Mouse (Mus musculus): ENCODE data around the gene Macf1.
"Not testable (repeated sequence)": the region's sequence is repeated elsewhere in the genome, so short reads cannot be mapped to it uniquely, and the experiment has no call there.

The Macf1 gene

GRCm38 (mm10) chr4:123535271-123535670, 148.9 kb downstream of the Macf1 start:
- DNase-seq (ENCODE audit: low read depth) = peak; percentile 35

GRCm38 (mm10) chr4:123532001-123532400, 152.2 kb downstream of the Macf1 start:
- no peak for DNase-seq (ENCODE audit: low read depth)

GRCm38 (mm10) chr4:123530976-123531375, 153.2 kb downstream of the Macf1 start:
- DNase-seq (ENCODE audit: low read depth) = no peak

- DNase-seq (ENCODE audit: low read depth) = no peak
These were observed 154.9 kb downstream of the Macf1 start for GRCm38 (mm10) chr4:123529230-123529629.

- no peak for DNase-seq (ENCODE audit: low read depth)
These were observed 156.6 kb downstream of the Macf1 start for GRCm38 (mm10) chr4:123527607-123528010.

GRCm38 (mm10) chr4:123526779-123527280, 157.3 kb downstream of the Macf1 start:
- no peak for DNase-seq (ENCODE audit: low read depth)

GRCm38 (mm10) chr4:123524746-123525145, 159.4 kb downstream of the Macf1 start:
- DNase-seq (ENCODE audit: low read depth) = no peak

GRCm38 (mm10) chr4:123520123-123520522, 164.0 kb downstream of the Macf1 start:
- DNase-seq (ENCODE audit: low read depth) = not testable (repeated sequence)

- no peak for DNase-seq (ENCODE audit: low read depth)
These were observed 168.5 kb downstream of the Macf1 start for GRCm38 (mm10) chr4:123515673-123516072.

- DNase-seq (ENCODE audit: low read depth) = no peak
These were observed 174.0 kb downstream of the Macf1 start for GRCm38 (mm10) chr4:123510201-123510600.

- DNase-seq (ENCODE audit: low read depth) = no peak
These were observed 195.1 kb downstream of the Macf1 start for GRCm38 (mm10) chr4:123489086-123489485.

GRCm38 (mm10) chr4:123479991-123480390, 204.2 kb downstream of the Macf1 start:
- no peak for DNase-seq (ENCODE audit: low read depth)

GRCm38 (mm10) chr4:123478655-123479433, 205.3 kb downstream of the Macf1 start:
- no peak for DNase-seq (ENCODE audit: low read depth)

GRCm38 (mm10) chr4:123465799-123466198, 218.4 kb downstream of the Macf1 start:
- no peak for DNase-seq (ENCODE audit: low read depth)

GRCm38 (mm10) chr4:123460595-123461272, 223.4 kb downstream of the Macf1 start:
- DNase-seq (ENCODE audit: low read depth) = peak; percentile 10

GRCm38 (mm10) chr4:123454871-123455640, 229.1 kb downstream of the Macf1 start:
- no peak for DNase-seq (ENCODE audit: low read depth)

- DNase-seq (ENCODE audit: low read depth) = no peak
These were observed 230.4 kb downstream of the Macf1 start for GRCm38 (mm10) chr4:123453729-123454128.

- no peak for DNase-seq (ENCODE audit: low read depth)
These were observed 232.2 kb downstream of the Macf1 start for GRCm38 (mm10) chr4:123451991-123452390.

GRCm38 (mm10) chr4:123449304-123449703, 234.9 kb downstream of the Macf1 start:
- DNase-seq (ENCODE audit: low read depth) = no peak

- DNase-seq (ENCODE audit: low read depth) = no peak
These were observed 236.1 kb downstream of the Macf1 start for GRCm38 (mm10) chr4:123448015-123448414.

- no peak for DNase-seq (ENCODE audit: low read depth)
These were observed 236.9 kb downstream of the Macf1 start for GRCm38 (mm10) chr4:123447251-123447650.

- peak; percentile 39 for DNase-seq (ENCODE audit: low read depth)
These were observed 237.4 kb downstream of the Macf1 start for GRCm38 (mm10) chr4:123446754-123447153.
